Mouse (Mus musculus) E14TG2a.4 (cell line): ENCODE measurements at regions not wholly inside any gene's neighbourhood (a gene's known extent, or its start where the extent isn't known, plus 50 kb on each side); places are given as distances from the start of the nearest gene placed in this dataset.

Experiments
- H3K27me3 ChIP-seq: 2 replicates; pipeline ENCODE4 v1.6.1; 2014; ENCODE audit warnings: low read length, control low read depth; ENCODE audit not compliant: insufficient read depth
- H3K36me3 ChIP-seq: 2 replicates; pipeline ENCODE4 v1.6.1; 2014; ENCODE audit warnings: low read length, control low read depth; ENCODE audit not compliant: insufficient read depth
- H3K4me1 ChIP-seq: replicated peaks from 2 replicates; pipeline ENCODE4 v1.6.1; 2014; ENCODE audit warnings: low read depth, low read length, control low read depth
- H3K4me3 ChIP-seq: replicated peaks from 2 replicates; pipeline ENCODE4 v1.5.1; 2014; ENCODE audit warnings: mild to moderate bottlenecking, low read length
- H3K9me3 ChIP-seq: 2 replicates; pipeline ENCODE4 v1.6.1; 2014; ENCODE audit warnings: low read length, control low read depth
- CTCF ChIP-seq: conservative IDR thresholded peaks from 2 replicates; pipeline ENCODE4 v1.5.1; 2014; ENCODE audit warnings: low read length
- NANOG ChIP-seq: IDR thresholded peaks from 2 replicates; pipeline ENCODE4 v1.6.1; 2014; ENCODE audit warnings: borderline replicate concordance, low read length, mixed read lengths
- POU5F1 ChIP-seq: IDR thresholded peaks from 2 replicates; pipeline ENCODE4 v1.6.1; 2014; ENCODE audit warnings: low read length, borderline replicate concordance

- H3K4me1 ChIP-seq = no peaks in the 10 kb centered on the region
- no peaks in the 10 kb centered on the region for H3K27me3 ChIP-seq
- no peak for TF ChIP-seq NANOG
- no peak for TF ChIP-seq CTCF
- TF ChIP-seq POU5F1 = no peak
- H3K9me3 ChIP-seq = 0 out of 2 replicates have a peak, but pooled peaks cover 3% of the 10 kb centered on the region
- no peak overlapping the region for H3K4me3 ChIP-seq
- H3K36me3 ChIP-seq = no peaks in the 10 kb centered on the region
Observed at GRCm38 (mm10) chr5:132982866-132983265, 439.7 kb upstream of the Auts2 start.

- Histone ChIP-seq H3K9me3 (no peaks in the 10 kb centered on the region), H3K27me3 (no peaks in the 10 kb centered on the region)
- no peak for TF ChIP-seq POU5F1
- TF ChIP-seq CTCF = no peak
- no peak for TF ChIP-seq NANOG
Observed at GRCm38 (mm10) chr5:132979013-132979412, 435.9 kb upstream of the Auts2 start.

GRCm38 (mm10) chr5:132975303-132975932 lies 432.3 kb upstream of the Auts2 start:
- H3K4me3 ChIP-seq = no peak overlapping the region
- 0 out of 2 replicates have a peak, but pooled peaks cover 10% of the 10 kb centered on the region for H3K4me1 ChIP-seq
- no peak for TF ChIP-seq CTCF
- TF ChIP-seq NANOG = no peak
- no peak for TF ChIP-seq POU5F1
- no peaks in the 10 kb centered on the region for H3K36me3 ChIP-seq
- H3K9me3 ChIP-seq = no peaks in the 10 kb centered on the region
- H3K27me3 ChIP-seq = no peaks in the 10 kb centered on the region

More at GRCm38 (mm10) chr5:132979013-132979412, 435.9 kb upstream of the Auts2 start:
- H3K4me3 ChIP-seq = no peak overlapping the region
- no peaks in the 10 kb centered on the region for H3K36me3 ChIP-seq
- 0 out of 2 replicates have a peak, but pooled peaks cover 10% of the 10 kb centered on the region for H3K4me1 ChIP-seq

GRCm38 (mm10) chr5:132974876-132975275 lies 431.7 kb upstream of the Auts2 start:
- Histone ChIP-seq H3K27me3 (no peaks in the 10 kb centered on the region), H3K9me3 (no peaks in the 10 kb centered on the region), H3K4me3 (no peak overlapping the region), H3K36me3 (no peaks in the 10 kb centered on the region), H3K4me1 (0 out of 2 replicates have a peak, but pooled peaks cover 10% of the 10 kb centered on the region)
- TF ChIP-seq POU5F1 = no peak
- TF ChIP-seq NANOG = no peak
- no peak for TF ChIP-seq CTCF

- TF ChIP-seq POU5F1 = no peak
- no peak for TF ChIP-seq NANOG
- TF ChIP-seq CTCF = no peak
- H3K9me3 ChIP-seq = no peaks in the 10 kb centered on the region
- H3K27me3 ChIP-seq = no peaks in the 10 kb centered on the region
- 0 out of 2 replicates have a peak, but pooled peaks cover 10% of the 10 kb centered on the region for H3K4me1 ChIP-seq
- no peak overlapping the region for H3K4me3 ChIP-seq
- no peaks in the 10 kb centered on the region for H3K36me3 ChIP-seq
Observed at GRCm38 (mm10) chr5:132971046-132971445, 427.9 kb upstream of the Auts2 start.

GRCm38 (mm10) chr5:132969376-132969775 lies 426.2 kb upstream of the Auts2 start:
- H3K4me1 ChIP-seq = no peaks in the 10 kb centered on the region
- H3K36me3 ChIP-seq = no peaks in the 10 kb centered on the region
- TF ChIP-seq NANOG = no peak
- TF ChIP-seq CTCF = no peak
- no peak for TF ChIP-seq POU5F1
- no peak overlapping the region for H3K4me3 ChIP-seq
- H3K27me3 ChIP-seq = no peaks in the 10 kb centered on the region
- no peaks in the 10 kb centered on the region for H3K9me3 ChIP-seq

- no peaks in the 10 kb centered on the region for H3K36me3 ChIP-seq
- TF ChIP-seq CTCF (no peak), NANOG (no peak), POU5F1 (no peak)
- no peaks in the 10 kb centered on the region for H3K4me1 ChIP-seq
- H3K9me3 ChIP-seq = no peaks in the 10 kb centered on the region
- no peaks in the 10 kb centered on the region for H3K27me3 ChIP-seq
- H3K4me3 ChIP-seq = no peak overlapping the region
Observed at GRCm38 (mm10) chr5:132959901-132960300, 416.8 kb upstream of the Auts2 start.

- Histone ChIP-seq H3K9me3 (no peaks in the 10 kb centered on the region), H3K4me3 (no peak overlapping the region), H3K27me3 (no peaks in the 10 kb centered on the region), H3K4me1 (no peaks in the 10 kb centered on the region), H3K36me3 (no peaks in the 10 kb centered on the region)
- no peak for TF ChIP-seq CTCF
- TF ChIP-seq POU5F1 = no peak
- no peak for TF ChIP-seq NANOG
Observed at GRCm38 (mm10) chr5:132956184-132956583, 413.0 kb upstream of the Auts2 start.

GRCm38 (mm10) chr5:132955051-132955450 lies 411.9 kb upstream of the Auts2 start:
- Histone ChIP-seq H3K27me3 (no peaks in the 10 kb centered on the region), H3K36me3 (no peaks in the 10 kb centered on the region), H3K4me3 (no peak overlapping the region), H3K4me1 (no peaks in the 10 kb centered on the region), H3K9me3 (no peaks in the 10 kb centered on the region)
- no peak for TF ChIP-seq NANOG
- no peak for TF ChIP-seq POU5F1
- no peak for TF ChIP-seq CTCF
